Mouse (Mus musculus): ENCODE measurements around the gene Cyp39a1.
A peak's percentile ranks its signal among the peaks of the same experiment; 100 is the strongest.

GRCm38 (mm10) chr17:43675228-43675627 is 8.0 kb downstream of the Cyp39a1 start:
- TF ChIP-seq CTCF (IDR thresholded peaks at IDR 0.05) (no peak), EP300 (IDR thresholded peaks at IDR 0.05) (0 out of 2 replicates have a peak, but pooled peaks have one; percentile 21)
